Mouse (Mus musculus) G1E (cell line): ENCODE measurements around the gene Cx3cr1.

Source experiments
- CTCF ChIP-seq: IDR thresholded peaks from 2 replicates; pipeline ENCODE4 v1.5.1; 2012; ENCODE audit warnings: low read depth, low read length, inconsistent platforms, mixed read lengths
- GATA1 ChIP-seq: IDR thresholded peaks from 2 replicates; pipeline ENCODE4 v1.6.1; 2012; ENCODE audit warnings: borderline replicate concordance, low read length, inconsistent platforms, mixed read lengths
- GATA2 ChIP-seq: IDR thresholded peaks from 2 replicates; pipeline ENCODE4 v1.6.1; 2012; ENCODE audit warnings: low read depth, low read length, inconsistent platforms, borderline replicate concordance
- TAL1 ChIP-seq: conservative IDR thresholded peaks from 2 replicates; pipeline ENCODE4 v1.6.1; 2012; ENCODE audit warnings: low read depth, low read length, inconsistent platforms, mixed read lengths

- TF ChIP-seq CTCF (peak; percentile 60), GATA1 (no peak), TAL1 (no peak), GATA2 (no peak)
Measured at GRCm38 (mm10) chr9:120020285-120020890, 49.3 kb downstream of the Cx3cr1 start.
